Mouse (Mus musculus): ENCODE results near the gene Selenot. TPM values are rescaled to one million over a fixed set of nuclear protein-coding genes. Genes with fewer than 3 reads are reported as not detected.

Selenot gene
- total RNA-seq, 2 experiments from 2014 or later = 141 to 145 TPM

DNA sequence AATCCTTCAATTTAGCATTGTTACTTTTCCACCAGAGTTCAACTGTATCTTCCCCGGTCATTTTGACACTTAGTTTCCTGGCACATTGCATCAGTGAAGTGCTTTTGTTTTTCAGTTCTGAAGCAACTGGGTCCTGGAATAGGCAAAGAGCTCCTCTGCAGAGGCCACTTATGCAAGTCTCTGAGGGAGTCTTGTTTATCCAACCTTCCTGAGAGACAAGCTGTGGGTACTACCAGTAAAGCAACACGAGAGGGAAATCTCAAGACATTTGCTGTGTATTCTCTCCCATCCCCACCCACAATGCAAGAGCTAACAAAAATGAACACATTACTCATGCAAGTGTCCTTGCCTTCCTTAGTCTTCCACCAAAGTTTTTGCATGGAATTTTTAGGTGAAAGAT, 55.3 kb downstream of the Selenot start:
- peak in 1 of 2 experiments; percentile 5 for DNase-seq (ENCODE audit: low spot score in 2 of 2)

DNA sequence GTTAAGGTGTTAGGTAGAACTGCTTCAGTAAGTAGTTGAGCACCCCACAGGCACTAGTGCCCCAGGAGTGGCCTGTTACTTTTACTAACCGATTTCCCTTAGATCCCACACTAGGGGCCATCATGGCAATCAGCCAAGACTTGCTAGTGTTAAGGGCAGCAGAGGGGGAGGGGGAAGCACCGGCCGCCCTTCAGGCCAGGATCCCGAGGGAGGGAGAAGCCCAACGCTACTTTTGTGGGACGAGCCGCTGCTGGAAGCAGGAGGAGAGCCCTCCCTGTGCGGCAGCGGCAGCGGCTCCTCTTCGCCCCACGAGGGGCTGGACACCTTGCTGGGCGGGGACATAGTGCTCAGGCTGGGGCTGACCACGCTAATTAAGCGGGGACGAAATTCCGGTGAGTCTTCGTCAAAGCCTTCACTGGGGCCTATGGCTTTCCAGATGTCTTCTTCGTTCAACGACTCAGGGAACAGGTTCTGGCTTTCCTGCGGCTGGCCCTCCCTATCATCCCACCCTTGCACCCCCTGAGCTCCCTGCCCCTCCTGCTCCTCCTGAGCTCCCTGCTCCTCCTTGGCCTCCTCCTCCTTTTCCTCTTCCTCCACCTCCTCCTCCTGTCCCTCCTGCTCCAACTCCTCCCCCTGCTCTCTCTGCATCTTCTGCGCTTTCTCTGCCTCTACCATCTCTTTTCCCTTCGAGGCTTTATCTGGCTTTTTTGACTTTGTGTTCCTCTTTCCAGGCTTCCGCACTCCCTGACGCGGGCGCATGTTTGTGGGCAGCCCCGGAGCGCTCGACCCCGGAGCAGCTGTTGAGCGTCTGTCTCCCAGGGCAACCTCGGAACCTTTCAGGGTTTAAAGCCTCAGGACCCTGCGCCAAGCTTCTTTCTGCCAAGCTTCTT, 60.2 kb downstream of the Selenot start, which contains the start of gene Erich6:
Gene Erich6, minus strand, starts transcription at position 802 of the 890 bp plus-strand sequence.
- DNase-seq (ENCODE audit: low spot score in 2 of 2) = peak; percentile 4 to 34

Other genes with a start within 250 kb of the Selenot start
- 10 to 100 TPM; 37.4 to 38.8 TPM for gene Tsc22d2, start 161.9 kb upstream of the Selenot start, total RNA-seq (2021)
- gene Eif2a, start 50.8 kb upstream of the Selenot start, total RNA-seq (2021) = 10 to 100 TPM; 41.6 to 42.6 TPM
- 10 to 100 TPM; 19.7 to 23.1 TPM for gene Serp1, start 50.7 kb upstream of the Selenot start, total RNA-seq (2021)
- gene Erich6, start 60.6 kb downstream of the Selenot start, total RNA-seq (2021) = 1 to 10 TPM in 1 of 2 experiments, under 1 TPM in 1; 0.95 to 1.3 TPM
- 10 to 100 TPM; 21.4 to 22.4 TPM for gene Siah2, start 115.8 kb downstream of the Selenot start, total RNA-seq (2021)
- 1 to 10 TPM; 2.2 to 4.9 TPM for gene Mindy4b-ps, start 245.7 kb downstream of the Selenot start, total RNA-seq (2021)